Mouse (Mus musculus): ENCODE data around the gene Usp9x.

GRCm38 (mm10) chrX:13046893-13047435 is 24.3 kb upstream of the Usp9x start:
- TF ChIP-seq CTCF (conservative IDR thresholded peaks at IDR 0.05; ENCODE audit: low read length) (no peak), NANOG (IDR thresholded peaks at IDR 0.05; ENCODE audit: borderline replicate concordance, low read length) (peak; percentile 43; the same call in 1 of the 2 replicates), POU5F1 (IDR thresholded peaks at IDR 0.05; ENCODE audit: borderline replicate concordance, low read length) (no peak)

Measured in E14TG2a.4 (cell line).